Mouse (Mus musculus) cerebellum, adult 2 months (tissue): ENCODE data around the gene Pgpep1.

ENCODE experiments used
- CTCF ChIP-seq: fragments of 200-500 bp; IDR thresholded peaks from 2 replicates; pipeline ENCODE4 v1.5.1; 2011; ENCODE audit warnings: low read depth, mild to moderate bottlenecking, control low read depth, low read length, moderate library complexity, borderline replicate concordance; ENCODE audit not compliant: insufficient read depth
- POLR2A ChIP-seq: fragments of 200-500 bp; IDR thresholded peaks from 2 replicates; pipeline ENCODE4 v1.6.1; 2011; ENCODE audit warnings: low read length, control low read depth, borderline replicate concordance; ENCODE audit not compliant: insufficient read depth

GRCm38 (mm10) chr8:70667071-70667470, 6.9 kb upstream of the Pgpep1 start:
- TF ChIP-seq POLR2A = no peak
- TF ChIP-seq CTCF = no peak
